Mouse (Mus musculus) embryonic stem cell, embryonic (primary cell): ENCODE data around the gene Prl2c5.
"Not testable (repeated sequence)": the region's sequence is repeated elsewhere in the genome, so short reads cannot be mapped to it uniquely, and the experiment has no call there.

Source experiments
- CTCF ChIA-PET, 4 experiments: fragments of 300-600 bp in 2 of 4; fragments of 350-600 bp in 2 of 4; sonication (Branson Sonifier 250); formaldehyde crosslinking; loops; one replicate each; lab custom pipeline; 2022; ENCODE audit warnings: inconsistent platforms in 2 of 4; lab: Charles Lee
- POLR2A ChIA-PET, 4 experiments: fragments of 300-600 bp in 2 of 4; fragments of 350-600 bp in 2 of 4; sonication (Branson Sonifier 250); formaldehyde crosslinking; loops; one replicate each; lab custom pipeline; 2022; ENCODE audit warnings: antibody characterized with exemption in 4 of 4, inconsistent platforms in 1 of 4; lab: Charles Lee

Gene Prl2c5

GRCm38 (mm10) chr13:13182415-13182814 lies at the start of gene Prl2c5:
Prl2c5 (plus strand) TSS chr13:13182715.
- CTCF ChIA-PET, POLR2A ChIA-PET: not testable (repeated sequence)

GRCm38 (mm10) chr13:13162777-13163485 lies 19.6 kb upstream of the Prl2c5 start:
- CTCF ChIA-PET, POLR2A ChIA-PET: not testable (repeated sequence)

- POLR2A ChIA-PET, CTCF ChIA-PET: not testable (repeated sequence)
Observed at GRCm38 (mm10) chr13:13168631-13169030, 13.9 kb upstream of the Prl2c5 start.

- CTCF ChIA-PET, POLR2A ChIA-PET: not testable (repeated sequence)
Observed at GRCm38 (mm10) chr13:13173616-13174136, 8.8 kb upstream of the Prl2c5 start.

- CTCF ChIA-PET, result not testable (repeated sequence)
Observed at GRCm38 (mm10) chr13:13175736-13176135, 6.8 kb upstream of the Prl2c5 start.

GRCm38 (mm10) chr13:13211168-13211567 lies 28.7 kb downstream of the Prl2c5 start:
- POLR2A ChIA-PET, CTCF ChIA-PET: not testable (repeated sequence)

More at GRCm38 (mm10) chr13:13175736-13176135, 6.8 kb upstream of the Prl2c5 start:
- POLR2A ChIA-PET, result not testable (repeated sequence)

- POLR2A ChIA-PET, CTCF ChIA-PET: not testable (repeated sequence)
Observed at GRCm38 (mm10) chr13:13216363-13216762, 33.8 kb downstream of the Prl2c5 start.

- CTCF ChIA-PET, result not testable (repeated sequence)
- POLR2A ChIA-PET, result interaction anchor here in 2 of 4 experiments (0.6 to 0.8 kb wide), 2 partner anchors 16 to 227 kb away, joined by 3 to 4 read pairs; no protein-coding TSS in a partner anchor
Observed at GRCm38 (mm10) chr13:13220231-13220630, 37.7 kb downstream of the Prl2c5 start.

- POLR2A ChIA-PET, result not testable (repeated sequence)
- CTCF ChIA-PET, result interaction anchor here in 1 of 4 experiments (0.8 to 1.0 kb wide), 2 partner anchors 110 to 279 kb away, joined by 3 read pairs; no protein-coding TSS in a partner anchor
Observed at GRCm38 (mm10) chr13:13237456-13237855, 54.9 kb downstream of the Prl2c5 start.
